Mouse (Mus musculus) gastrocnemius, adult 2 months (tissue): Measurements from ENCODE around the gene Dgkg. TPM values are rescaled to one million over a fixed set of nuclear protein-coding genes. Genes with fewer than 3 reads are reported as not detected.

ENCODE experiments used
- DNase-seq: peaks from one replicate; pipeline ENCODE4 v3.0.0; 2022
- H3K27ac ChIP-seq: fragments of 200-600 bp; 2 replicates; pipeline ENCODE4 v1.8.1; 2022; ENCODE audit warnings: mild to moderate bottlenecking
- H3K4me3 ChIP-seq: fragments of 200-600 bp; 2 replicates; pipeline ENCODE4 v1.8.1; 2022; ENCODE audit warnings: mild to moderate bottlenecking, moderate library complexity
- CTCF ChIP-seq: fragments of 200-600 bp; IDR thresholded peaks from 2 replicates; pipeline ENCODE4 v1.8.1; 2022; ENCODE audit warnings: antibody characterized with exemption, mild to moderate bottlenecking, moderate library complexity
- intact Hi-C: fragments of 180-260 bp; cut with DNase I; formaldehyde crosslinking; loops from one replicate; pipeline ENCODE4 v1.15.1; 2025
- microRNA-seq: library from miRNA; unstranded; fragments of <30 nt; microRNA quantifications from one replicate; pipeline ENCODE4 v1.2.0, GENCODE M21; 2021
- total RNA-seq, 2 experiments: library from RNA; stranded (reverse); gene quantifications; 2 replicates each; pipeline ENCODE4 v1.2.3; 2021

Gene Dgkg
- total RNA-seq, 2 experiments from 2014 or later: 0.41 to 0.70 TPM

DNA sequence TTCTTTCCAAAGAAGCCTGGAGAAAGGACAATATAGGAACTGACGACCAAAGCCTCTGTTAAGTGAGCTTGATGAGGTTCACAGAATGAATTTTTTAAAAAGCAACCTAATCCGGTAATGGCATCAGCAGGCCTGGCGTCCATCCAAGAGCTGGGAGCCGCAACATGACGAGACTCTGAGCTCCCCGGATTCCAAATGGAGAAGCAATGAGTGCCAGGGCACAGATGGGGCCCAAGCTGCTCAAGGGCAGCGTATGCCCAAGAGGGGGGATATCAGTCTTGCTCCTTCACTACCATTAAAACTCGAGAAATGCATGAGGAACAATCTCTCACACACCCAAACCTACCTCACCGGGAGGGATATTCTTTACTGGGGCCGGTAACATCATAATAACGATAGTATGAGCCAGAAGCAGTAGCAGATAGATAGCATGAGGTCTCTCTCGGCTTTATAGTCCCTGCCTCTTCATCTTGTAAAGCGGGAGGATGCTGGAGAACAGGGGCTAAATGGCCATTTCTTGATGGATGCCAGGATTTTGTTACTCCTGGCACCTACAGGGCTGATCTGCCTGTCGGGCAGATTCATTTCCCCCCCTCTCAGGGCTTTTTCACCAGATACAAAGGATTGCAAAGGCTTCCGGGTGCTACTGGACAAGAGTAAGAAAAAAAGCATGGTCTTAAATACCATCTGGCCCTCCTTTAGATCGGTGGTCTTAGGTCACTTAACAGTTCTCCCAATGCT, 226.6 kb downstream of the Dgkg start:
- peak; percentile 49 for DNase-seq
- intact Hi-C loops: no loop called here
- Histone ChIP-seq H3K4me3 (no peak overlapping the region), H3K27ac (no peak overlapping the region)
- TF ChIP-seq CTCF: no peak

DNA sequence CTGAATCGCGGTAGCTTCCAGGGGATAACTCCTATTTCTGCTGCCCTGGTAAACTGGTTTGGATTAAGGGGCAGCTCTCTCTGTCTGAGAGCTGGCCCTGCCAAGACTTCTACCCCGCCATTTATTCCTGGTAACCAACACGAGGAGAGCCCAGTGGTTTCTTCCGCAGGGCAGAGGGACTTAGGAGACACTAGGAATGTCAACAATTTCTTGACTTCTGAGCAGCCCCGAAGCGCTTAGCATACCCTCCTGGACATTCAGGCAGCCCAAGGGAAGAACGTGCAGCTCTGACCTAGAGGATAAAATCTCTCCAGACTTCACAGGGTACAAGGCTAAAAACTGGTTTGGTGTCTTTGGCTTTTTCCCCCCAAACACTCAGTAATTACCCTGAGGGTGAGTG, 227.6 kb downstream of the Dgkg start:
- H3K4me3 ChIP-seq: peak overlapping the region; percentile 47

DNA sequence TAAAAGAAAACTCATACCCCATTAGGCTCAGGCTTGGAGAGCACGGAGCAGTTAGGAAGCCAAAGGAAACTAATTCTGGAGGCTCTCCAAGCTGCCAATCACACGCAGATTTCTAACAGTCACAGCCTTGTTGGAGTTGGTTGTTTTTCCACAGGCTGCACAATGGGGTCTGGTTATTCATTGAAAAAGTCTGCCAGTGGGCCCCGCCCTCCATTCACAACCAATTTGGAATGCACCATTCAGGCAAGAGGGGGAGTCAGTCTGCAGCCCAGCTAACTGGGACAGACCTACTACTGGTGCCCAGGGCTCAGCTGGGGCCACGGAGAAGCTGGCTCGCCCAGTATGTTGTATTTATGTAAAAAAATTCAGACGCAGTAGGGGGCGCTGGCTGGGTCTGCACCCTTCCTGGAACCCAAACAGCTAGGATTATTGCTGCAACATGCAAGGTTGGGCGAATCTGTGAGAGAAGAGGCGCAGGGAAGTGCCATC, 228.1 kb downstream of the Dgkg start:
- DNase-seq: peak; percentile 54
- Histone ChIP-seq H3K27ac (no peak overlapping the region), H3K4me3 (peak overlapping the region; percentile 47)
- peak; percentile 26; the same call in 1 of the 2 replicates for TF ChIP-seq CTCF
- intact Hi-C loops: no loop called here

More for the DNA sequence above, 227.6 kb downstream of the Dgkg start:
- H3K27ac ChIP-seq: no peak overlapping the region
- TF ChIP-seq CTCF: no peak
- intact Hi-C loops: no loop called here
- DNase-seq: no peak

DNA sequence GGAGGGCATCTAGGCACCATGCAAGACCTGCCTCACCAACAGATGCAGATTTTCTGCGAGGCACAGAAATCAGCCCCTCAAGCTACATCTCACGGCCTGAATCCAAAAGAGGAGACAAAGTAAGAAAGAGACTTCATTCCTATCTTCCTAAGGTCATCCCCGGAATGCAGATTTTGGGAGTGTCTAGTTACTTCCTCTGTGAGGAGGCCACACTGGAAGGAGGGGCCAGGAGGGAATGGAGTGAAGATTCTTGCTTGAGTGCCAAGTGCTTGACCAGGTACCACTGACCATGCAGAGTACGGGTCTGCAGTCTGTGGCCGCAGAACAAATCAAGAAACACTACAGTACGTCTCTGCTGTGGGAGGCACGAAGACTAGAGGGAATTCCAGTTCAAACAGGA, 230.2 kb downstream of the Dgkg start:
- intact Hi-C loops: no loop called here
- TF ChIP-seq CTCF: no peak
- Histone ChIP-seq H3K4me3 (no peak overlapping the region), H3K27ac (no peak overlapping the region)
- no peak for DNase-seq

DNA sequence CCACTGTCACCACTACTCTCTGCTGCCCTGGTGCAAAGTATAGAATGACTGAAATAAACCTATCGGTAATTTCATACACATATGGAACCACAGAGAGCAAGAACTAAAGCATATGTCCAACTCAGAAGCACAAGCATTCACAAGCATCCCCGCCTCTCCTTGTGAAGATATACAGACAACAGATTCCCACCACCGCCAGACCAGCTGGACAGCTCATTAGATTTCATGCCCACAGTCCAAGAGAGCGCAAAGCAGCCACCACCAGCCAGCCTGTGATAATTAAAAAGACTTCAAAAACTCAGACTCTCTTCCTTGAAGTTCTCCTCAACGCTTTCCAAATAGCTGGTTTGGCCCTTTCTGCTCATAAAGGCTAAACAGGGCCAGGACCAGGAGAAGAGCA, 234.8 kb downstream of the Dgkg start:
- DNase-seq: no peak
- Histone ChIP-seq H3K4me3 (no peak overlapping the region), H3K27ac (no peak overlapping the region)
- intact Hi-C loops: no loop called here
- no peak for TF ChIP-seq CTCF

Small RNA genes within 50 kb of the gene (microRNA-seq; reads per million reads assigned to microRNA genes)
- gene Mir6362 (not detected), gene Mir8095 (not detected)

Other genes starting within 250 kb of the Dgkg start
- 1 to 10 TPM; 7.1 to 7.5 TPM for gene Etv5, start 217.5 kb downstream of the Dgkg start, total RNA-seq
- not detected for gene Crygs, start 154.4 kb upstream of the Dgkg start, total RNA-seq
- gene Tbccd1, start 200.4 kb upstream of the Dgkg start, total RNA-seq: 1 to 10 TPM; 7.0 to 7.2 TPM
- 10 to 100 TPM; 36.0 to 44.4 TPM for gene Dnajb11, start 200.6 kb upstream of the Dgkg start, total RNA-seq
- gene Ahsg, start 234.1 kb upstream of the Dgkg start, total RNA-seq: not detected